Mouse (Mus musculus): Measurements from ENCODE around the gene 4930451I11Rik. TPM values are rescaled to one million over a fixed set of nuclear protein-coding genes. Genes with fewer than 3 reads are reported as not detected.
A peak's percentile ranks its signal among the peaks of the same experiment; 100 is the strongest.

4930451I11Rik gene
- total RNA-seq, 2 experiments from 2014 or later = not detected

- peak; percentile 79 to 86 for DNase-seq
Measured at GRCm38 (mm10) chr7:126799468-126800268, 31.8 kb downstream of the 4930451I11Rik start.

- peak; percentile 96 to 98 for DNase-seq
Measured at GRCm38 (mm10) chr7:126799050-126799467, 32.4 kb downstream of the 4930451I11Rik start.

GRCm38 (mm10) chr7:126798127-126799049, 33.1 kb downstream of the 4930451I11Rik start:
- no peak for DNase-seq

GRCm38 (mm10) chr7:126797411-126798126, 33.9 kb downstream of the 4930451I11Rik start, which contains the start of gene Fam57b:
Gene Fam57b, plus strand, starts transcription at chr7:126797668.
- DNase-seq = no peak

- DNase-seq = peak in 1 of 2 experiments; percentile 57
Measured at GRCm38 (mm10) chr7:126796350-126796932, 35.0 kb downstream of the 4930451I11Rik start.

GRCm38 (mm10) chr7:126795387-126796317, 35.8 kb downstream of the 4930451I11Rik start:
- DNase-seq = no peak

- DNase-seq = no peak
Measured at GRCm38 (mm10) chr7:126794271-126794605, 37.2 kb downstream of the 4930451I11Rik start.

- DNase-seq = no peak
Measured at GRCm38 (mm10) chr7:126793456-126794270, 37.8 kb downstream of the 4930451I11Rik start.

- DNase-seq = no peak
Measured at GRCm38 (mm10) chr7:126792721-126793443, 38.6 kb downstream of the 4930451I11Rik start.

GRCm38 (mm10) chr7:126791851-126792720, 39.4 kb downstream of the 4930451I11Rik start, which contains the start of gene Ppp4c:
Gene Ppp4c, minus strand, starts transcription at chr7:126792496.
- DNase-seq = peak; percentile 94 to 96

- DNase-seq = no peak
Measured at GRCm38 (mm10) chr7:126789141-126789540, 42.3 kb downstream of the 4930451I11Rik start.

- no peak for DNase-seq
Measured at GRCm38 (mm10) chr7:126786142-126786541, 45.3 kb downstream of the 4930451I11Rik start.

- no peak for DNase-seq
Measured at GRCm38 (mm10) chr7:126785056-126785455, 46.4 kb downstream of the 4930451I11Rik start.

GRCm38 (mm10) chr7:126784469-126784868, 47.0 kb downstream of the 4930451I11Rik start:
- DNase-seq = no peak

GRCm38 (mm10) chr7:126782693-126783092, 48.7 kb downstream of the 4930451I11Rik start:
- no peak for DNase-seq

- no peak for DNase-seq
Measured at GRCm38 (mm10) chr7:126781661-126782370, 49.6 kb downstream of the 4930451I11Rik start.

- no peak for DNase-seq
Measured at GRCm38 (mm10) chr7:126780971-126781635, 50.3 kb downstream of the 4930451I11Rik start, which contains the start of gene Tbx6. Gene Tbx6, plus strand, starts transcription at chr7:126781483.
